Mouse (Mus musculus) erythroblast, adult 5-6 weeks (primary cell): ENCODE data around the gene Adarb1. TPM values are rescaled to one million over a fixed set of nuclear protein-coding genes. Genes with fewer than 3 reads are reported as not detected.

Source experiments
- ATAC-seq: replicated peaks from 2 replicates; pipeline ENCODE4 v1.8.0; 2016; ENCODE audit warnings: moderate number of reproducible peaks, mild to moderate bottlenecking, moderate TSS enrichment, inconsistent platforms; ENCODE audit not compliant: poor library complexity, low FRiP score, severe bottlenecking
- total RNA-seq, 2 experiments: library from RNA; stranded (forward) in 1 of 2; stranded (reverse) in 1 of 2; fragments of 150-400 nt in 1 of 2; fragments of 200-764, 138-1000 nt in 1 of 2; gene quantifications; 2 replicates each; pipeline versions ENCODE4 v1.2.3 to v1.2.4; 2015 to 2017; ENCODE audit warnings: low replicate concordance in 2 of 2

Adarb1 gene
- total RNA-seq, 2 experiments from 2014 or later = not detected

GRCm38 (mm10) chr10:77397056-77397642 lies 20.9 kb downstream of the Adarb1 start:
- no peak for ATAC-seq

GRCm38 (mm10) chr10:77396015-77396414 lies 22.1 kb downstream of the Adarb1 start:
- ATAC-seq = no peak

GRCm38 (mm10) chr10:77391072-77391471 lies 27.0 kb downstream of the Adarb1 start:
- no peak for ATAC-seq

- ATAC-seq = no peak
These were observed 30.5 kb downstream of the Adarb1 start for GRCm38 (mm10) chr10:77387558-77387957.

GRCm38 (mm10) chr10:77385731-77386130 lies 32.3 kb downstream of the Adarb1 start:
- no peak for ATAC-seq

- ATAC-seq = no peak
These were observed 35.0 kb downstream of the Adarb1 start for GRCm38 (mm10) chr10:77383045-77383444.

- ATAC-seq = no peak
These were observed 36.9 kb downstream of the Adarb1 start for GRCm38 (mm10) chr10:77381191-77381590.

GRCm38 (mm10) chr10:77380716-77381115 lies 37.4 kb downstream of the Adarb1 start:
- ATAC-seq = no peak

- no peak for ATAC-seq
These were observed 38.9 kb downstream of the Adarb1 start for GRCm38 (mm10) chr10:77379199-77379598.

GRCm38 (mm10) chr10:77376056-77376455 lies 42.0 kb downstream of the Adarb1 start:
- no peak for ATAC-seq

GRCm38 (mm10) chr10:77374948-77375347 lies 43.1 kb downstream of the Adarb1 start:
- ATAC-seq = no peak

- no peak for ATAC-seq
These were observed 43.7 kb downstream of the Adarb1 start for GRCm38 (mm10) chr10:77374407-77374806.

GRCm38 (mm10) chr10:77370129-77370528 lies 47.9 kb downstream of the Adarb1 start:
- ATAC-seq = no peak

GRCm38 (mm10) chr10:77367973-77368372 lies 50.1 kb downstream of the Adarb1 start:
- no peak for ATAC-seq

GRCm38 (mm10) chr10:77366959-77367358 lies 51.1 kb downstream of the Adarb1 start:
- ATAC-seq = no peak

GRCm38 (mm10) chr10:77365212-77365611 lies 52.9 kb downstream of the Adarb1 start:
- ATAC-seq = no peak

GRCm38 (mm10) chr10:77360486-77360885 lies 57.6 kb downstream of the Adarb1 start:
- ATAC-seq = no peak

- no peak for ATAC-seq
These were observed 60.1 kb downstream of the Adarb1 start for GRCm38 (mm10) chr10:77357957-77358356.

GRCm38 (mm10) chr10:77353031-77353745 lies 64.9 kb downstream of the Adarb1 start:
- ATAC-seq = peak; percentile 56; the same call in 1 of the 2 replicates

- ATAC-seq = no peak
These were observed 75.2 kb downstream of the Adarb1 start for GRCm38 (mm10) chr10:77342842-77343241.

- no peak; the same call in 1 of the 2 replicates for ATAC-seq
These were observed 76.4 kb downstream of the Adarb1 start for GRCm38 (mm10) chr10:77341711-77342110.
